Mouse (Mus musculus): ENCODE results near the gene Arid1b.

The Arid1b gene

GRCm38 (mm10) chr17:5277137-5277871, 283.2 kb downstream of the Arid1b start:
- no peak for DNase-seq (ENCODE audit: extremely low spot score)

- no peak for DNase-seq (ENCODE audit: extremely low spot score)
Observed at GRCm38 (mm10) chr17:5280499-5281053, 286.4 kb downstream of the Arid1b start.

GRCm38 (mm10) chr17:5284783-5285182, 290.7 kb downstream of the Arid1b start:
- DNase-seq (ENCODE audit: extremely low spot score) = no peak

- no peak for DNase-seq (ENCODE audit: extremely low spot score)
Observed at GRCm38 (mm10) chr17:5285877-5286440, 291.8 kb downstream of the Arid1b start.

- DNase-seq (ENCODE audit: extremely low spot score) = no peak
Observed at GRCm38 (mm10) chr17:5286571-5287209, 292.6 kb downstream of the Arid1b start.

GRCm38 (mm10) chr17:5287210-5287591, 293.1 kb downstream of the Arid1b start:
- no peak for DNase-seq (ENCODE audit: extremely low spot score)

- no peak for DNase-seq (ENCODE audit: extremely low spot score)
Observed at GRCm38 (mm10) chr17:5287641-5288040, 293.5 kb downstream of the Arid1b start.

- DNase-seq (ENCODE audit: extremely low spot score) = no peak
Observed at GRCm38 (mm10) chr17:5293653-5294584, 299.8 kb downstream of the Arid1b start.

GRCm38 (mm10) chr17:5295086-5295947, 301.2 kb downstream of the Arid1b start:
- no peak for DNase-seq (ENCODE audit: extremely low spot score)

GRCm38 (mm10) chr17:5295948-5296262, 301.8 kb downstream of the Arid1b start:
- DNase-seq (ENCODE audit: extremely low spot score) = no peak

GRCm38 (mm10) chr17:5297491-5297890, 303.4 kb downstream of the Arid1b start:
- no peak for DNase-seq (ENCODE audit: extremely low spot score)

GRCm38 (mm10) chr17:5297984-5298383, 303.9 kb downstream of the Arid1b start:
- DNase-seq (ENCODE audit: extremely low spot score) = no peak

GRCm38 (mm10) chr17:5298891-5299559, 304.9 kb downstream of the Arid1b start:
- DNase-seq (ENCODE audit: extremely low spot score) = no peak

GRCm38 (mm10) chr17:5302971-5303746, 309.0 kb downstream of the Arid1b start:
- no peak for DNase-seq (ENCODE audit: extremely low spot score)

- no peak for DNase-seq (ENCODE audit: extremely low spot score)
Observed at GRCm38 (mm10) chr17:5305783-5306477, 311.8 kb downstream of the Arid1b start.

- no peak for DNase-seq (ENCODE audit: extremely low spot score)
Observed at GRCm38 (mm10) chr17:5309930-5310329, 315.8 kb downstream of the Arid1b start.

- no peak for DNase-seq (ENCODE audit: extremely low spot score)
Observed at GRCm38 (mm10) chr17:5310425-5310888, 316.3 kb downstream of the Arid1b start.

- DNase-seq (ENCODE audit: extremely low spot score) = no peak
Observed at GRCm38 (mm10) chr17:5311062-5311461, 316.9 kb downstream of the Arid1b start.

- no peak for DNase-seq (ENCODE audit: extremely low spot score)
Observed at GRCm38 (mm10) chr17:5312307-5312706, 318.2 kb downstream of the Arid1b start.
